Mouse (Mus musculus) frontal cortex, postnatal 25 days (tissue): ENCODE measurements around the gene Zcwpw1.
A peak's percentile ranks its signal among the peaks of the same experiment; 100 is the strongest.

Experiments
- DNase-seq, 2 experiments: peaks; one replicate each; pipeline ENCODE4 v3.0.0; 2022; ENCODE audit warnings: low spot score in 2 of 2

The Zcwpw1 gene

DNA sequence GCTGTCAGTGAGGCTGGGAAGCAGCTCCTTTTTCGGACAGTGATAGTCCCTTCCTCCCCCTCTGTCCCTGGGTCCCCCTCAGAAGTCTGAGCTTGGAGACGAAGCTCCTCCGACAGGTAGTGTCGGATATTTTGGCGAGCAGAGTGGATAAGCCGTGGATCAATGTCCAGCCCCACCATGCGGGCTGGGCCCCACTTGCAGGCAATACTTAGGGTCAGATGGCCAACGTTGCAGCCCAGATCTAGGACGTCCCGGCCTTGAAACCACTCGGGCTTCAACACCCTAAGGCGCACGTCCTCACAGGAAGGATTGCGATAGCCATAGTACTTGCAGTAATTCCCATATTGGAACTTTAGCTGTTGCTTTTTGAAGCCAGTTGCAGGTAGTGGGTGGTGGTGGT is 3.1 kb upstream of the Zcwpw1 start:
- DNase-seq, result no peak

DNA sequence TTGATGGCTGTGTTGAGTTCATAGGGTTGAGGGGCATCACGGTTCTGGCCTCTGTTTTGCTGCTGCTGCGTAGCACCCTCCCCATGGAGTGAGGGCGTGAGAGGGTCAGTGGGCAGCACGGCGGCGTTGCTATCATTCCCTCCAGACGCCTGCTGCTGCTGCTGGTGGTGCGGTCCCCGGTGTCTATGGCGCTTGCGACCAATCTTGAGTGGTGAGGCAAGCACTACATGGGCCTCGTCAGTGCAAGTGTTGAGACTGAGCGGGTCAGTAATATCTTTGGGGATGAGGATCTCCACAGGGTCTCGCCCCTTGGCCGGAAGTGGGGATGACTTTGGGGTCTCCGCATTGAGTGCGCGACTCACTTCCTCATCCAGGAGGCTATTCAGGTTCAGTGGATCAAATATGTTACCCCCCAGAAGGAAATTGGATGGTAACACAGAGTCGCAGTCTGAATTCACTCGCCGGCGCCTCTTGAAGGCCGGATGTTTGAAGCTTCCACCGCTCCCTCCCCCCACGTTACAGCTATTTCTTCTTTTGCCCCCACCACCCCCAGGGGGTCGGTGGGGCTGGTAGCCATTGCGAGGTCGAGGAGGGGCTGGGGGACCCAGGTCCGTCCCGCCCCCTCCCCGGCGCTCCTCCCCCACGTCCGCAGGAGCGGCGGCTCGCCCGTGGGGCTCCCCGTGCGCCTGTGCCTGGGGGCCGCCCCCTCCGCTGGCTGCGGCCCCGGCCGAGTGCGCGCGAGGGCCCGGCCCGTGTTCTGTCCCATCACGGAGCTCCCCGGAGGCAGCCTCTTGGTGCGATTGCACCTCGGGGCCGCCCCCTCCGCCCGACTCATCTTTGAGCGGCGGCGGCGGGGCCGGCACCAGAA is 2.2 kb upstream of the Zcwpw1 start:
- DNase-seq, result no peak

GRCm38 (mm10) chr5:137786109-137786942 is 1.3 kb upstream of the Zcwpw1 start:
- peak; percentile 98 for DNase-seq

- DNase-seq, result peak in 1 of 2 experiments; percentile 6
Measured at GRCm38 (mm10) chr5:137788171-137788570, 573 bp downstream of the Zcwpw1 start.

DNA sequence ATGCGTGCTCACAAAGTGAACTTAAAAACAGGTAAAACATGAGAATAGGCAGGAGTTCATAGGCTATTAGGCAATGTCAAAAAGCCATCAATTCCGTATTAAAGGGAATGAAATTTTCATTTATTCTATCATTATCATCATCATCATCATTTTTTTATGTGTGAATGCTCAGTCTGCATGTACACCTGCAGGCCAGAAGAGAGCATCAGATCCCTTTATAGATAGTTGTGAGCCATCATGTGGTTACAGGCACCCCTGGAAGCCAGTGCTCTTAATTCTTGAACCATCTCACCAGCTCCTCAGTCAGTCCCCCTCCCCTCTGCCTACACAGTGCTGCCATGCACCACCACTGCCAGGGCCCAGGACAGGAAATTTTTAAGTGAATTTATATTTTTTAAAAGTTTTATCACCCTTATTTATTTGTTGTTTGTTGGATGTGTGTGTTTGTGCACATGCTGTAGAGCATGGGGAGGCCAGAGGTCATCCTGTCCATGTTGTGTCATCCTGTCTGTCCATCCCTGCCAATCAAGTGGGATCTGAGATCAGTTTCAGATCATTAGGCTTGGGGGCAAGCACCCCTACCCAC is 1.4 kb downstream of the Zcwpw1 start:
- DNase-seq, result no peak

DNA sequence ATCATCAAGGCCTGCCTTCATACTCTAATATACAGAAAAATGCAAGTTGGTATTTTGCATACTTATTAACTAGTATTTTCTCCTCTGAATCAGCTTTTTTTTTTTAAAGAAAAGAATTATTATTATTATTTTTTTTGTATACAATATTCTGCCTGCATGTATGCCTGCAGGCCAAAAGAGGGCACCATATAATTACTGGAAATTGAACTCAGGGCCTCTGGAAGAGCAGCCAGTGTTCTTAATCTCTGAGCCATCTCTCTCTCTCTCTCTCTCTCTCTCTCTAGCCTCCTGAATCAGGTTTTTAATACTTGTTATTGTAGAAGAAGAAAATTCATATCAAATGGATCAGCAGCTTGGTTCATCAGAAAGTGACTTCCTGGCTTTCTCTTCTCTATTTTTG is 4.0 kb downstream of the Zcwpw1 start:
- DNase-seq, result no peak

DNA sequence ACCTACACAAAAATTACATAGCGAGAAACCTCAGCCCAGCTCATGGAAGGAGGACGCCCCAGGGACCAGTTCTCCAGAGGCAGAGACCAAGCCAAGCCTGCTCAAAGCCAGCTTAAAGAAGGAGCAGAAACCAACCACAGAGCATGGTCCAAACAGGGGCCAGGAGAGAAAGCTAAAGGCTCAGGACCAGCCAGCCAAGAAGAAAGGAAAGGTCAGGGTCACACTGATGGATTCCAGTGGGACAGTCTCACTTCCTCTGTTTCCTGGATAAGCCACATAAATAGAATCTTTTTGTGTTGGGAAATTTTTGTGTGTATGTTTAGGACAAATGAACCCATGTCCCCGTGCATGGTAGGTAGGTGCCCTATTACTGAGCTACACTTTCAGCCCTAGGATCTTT is 9.0 kb downstream of the Zcwpw1 start:
- DNase-seq, result no peak

GRCm38 (mm10) chr5:137800917-137801316 is 13.3 kb downstream of the Zcwpw1 start:
- no peak for DNase-seq

- no peak for DNase-seq
Measured at GRCm38 (mm10) chr5:137806158-137806557, 18.6 kb downstream of the Zcwpw1 start.

DNA sequence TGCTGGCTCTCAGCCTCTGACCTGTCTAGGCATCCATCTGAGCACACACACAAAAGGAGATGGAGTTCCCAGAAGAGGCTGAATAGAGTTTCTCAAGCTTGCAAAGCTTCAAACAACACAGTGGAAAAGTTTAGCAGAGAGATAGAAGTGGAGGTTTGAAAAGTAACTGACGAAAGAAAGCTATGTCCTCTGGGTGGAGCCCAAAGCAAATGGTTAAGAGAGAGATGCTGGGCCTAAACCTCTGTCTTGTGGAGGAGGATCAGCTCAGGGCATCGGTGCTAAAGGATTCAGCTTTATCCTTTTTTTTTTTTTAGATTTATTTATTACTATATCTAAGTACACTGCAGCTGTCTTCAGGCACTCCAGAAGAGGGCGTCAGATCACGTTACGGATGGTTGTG is 20.7 kb downstream of the Zcwpw1 start:
- no peak for DNase-seq

DNA sequence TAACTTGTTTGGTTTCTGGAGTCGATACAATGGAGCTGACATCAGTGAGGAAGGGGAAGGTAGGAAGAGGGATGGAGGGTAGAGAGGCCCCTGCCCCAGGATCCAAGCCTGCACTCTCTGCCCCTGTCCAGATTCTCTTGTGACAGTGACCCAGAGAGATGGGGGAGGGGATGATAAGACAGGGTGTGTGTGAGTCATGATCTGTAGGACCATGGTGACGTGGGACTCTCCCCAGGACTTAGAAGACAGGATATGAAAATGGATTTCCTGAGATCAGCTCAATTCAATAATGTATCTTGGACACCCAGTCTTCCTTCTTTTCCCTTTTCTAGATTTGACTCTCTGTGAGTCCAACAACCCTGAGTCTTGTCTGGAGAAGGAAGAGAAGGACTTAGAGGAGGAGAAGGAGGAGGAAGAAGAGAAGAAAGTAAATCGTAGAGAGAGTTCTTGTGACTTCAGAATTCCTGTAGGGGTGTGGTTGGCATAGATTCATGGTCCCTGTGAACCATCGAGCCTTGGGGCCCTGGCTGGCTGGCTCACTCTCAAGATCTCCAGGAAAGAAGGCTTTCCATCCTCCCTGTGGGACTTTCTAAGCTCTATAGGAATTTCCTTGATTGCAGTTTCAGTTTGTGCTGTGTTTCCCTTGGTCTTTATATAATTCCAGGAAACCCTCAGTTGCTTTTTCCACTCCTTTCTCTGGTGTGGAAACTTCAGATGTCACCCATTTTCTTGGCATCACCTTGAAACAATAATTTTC is 30.0 kb downstream of the Zcwpw1 start:
- no peak for DNase-seq

DNA sequence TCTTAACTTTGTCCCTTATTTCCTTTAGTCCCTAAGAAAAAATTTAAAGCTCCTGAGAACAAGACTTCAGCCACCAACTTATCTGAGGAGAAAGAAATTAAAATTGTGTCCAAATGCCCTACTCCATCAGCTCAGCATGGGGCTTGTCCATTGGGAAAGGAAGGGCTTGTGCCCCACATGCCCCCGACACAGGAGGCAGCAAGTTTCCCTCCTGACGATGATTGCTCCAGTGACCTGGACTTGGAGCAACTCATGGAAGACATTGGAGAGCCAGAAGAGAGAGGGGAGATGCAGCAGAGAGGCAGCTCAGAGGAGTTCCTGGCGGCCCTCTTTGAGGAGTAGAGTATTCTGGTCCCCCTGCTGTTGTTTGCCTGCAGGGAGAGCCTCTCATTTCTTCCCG is 34.5 kb downstream of the Zcwpw1 start:
- no peak for DNase-seq

DNA sequence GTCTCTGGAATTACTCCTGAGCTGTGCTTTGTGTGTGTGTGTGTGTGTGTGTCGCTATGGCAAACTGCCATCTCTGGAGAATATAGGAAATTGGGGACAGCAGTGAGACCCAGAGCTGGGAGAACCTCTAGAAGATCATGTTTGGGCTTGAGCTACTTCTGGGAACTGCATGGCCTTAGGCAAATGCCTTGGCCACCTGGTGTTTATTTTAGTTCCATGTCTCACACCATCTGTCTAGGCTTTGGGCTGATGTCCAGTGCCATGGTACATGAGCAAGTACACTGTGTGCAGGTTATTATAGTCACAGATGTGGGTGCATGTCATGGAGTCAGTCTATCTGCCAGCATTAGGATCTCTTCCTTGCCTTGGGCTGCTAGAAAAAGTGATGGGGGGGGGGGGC is 35.0 kb downstream of the Zcwpw1 start:
- DNase-seq, result no peak

DNA sequence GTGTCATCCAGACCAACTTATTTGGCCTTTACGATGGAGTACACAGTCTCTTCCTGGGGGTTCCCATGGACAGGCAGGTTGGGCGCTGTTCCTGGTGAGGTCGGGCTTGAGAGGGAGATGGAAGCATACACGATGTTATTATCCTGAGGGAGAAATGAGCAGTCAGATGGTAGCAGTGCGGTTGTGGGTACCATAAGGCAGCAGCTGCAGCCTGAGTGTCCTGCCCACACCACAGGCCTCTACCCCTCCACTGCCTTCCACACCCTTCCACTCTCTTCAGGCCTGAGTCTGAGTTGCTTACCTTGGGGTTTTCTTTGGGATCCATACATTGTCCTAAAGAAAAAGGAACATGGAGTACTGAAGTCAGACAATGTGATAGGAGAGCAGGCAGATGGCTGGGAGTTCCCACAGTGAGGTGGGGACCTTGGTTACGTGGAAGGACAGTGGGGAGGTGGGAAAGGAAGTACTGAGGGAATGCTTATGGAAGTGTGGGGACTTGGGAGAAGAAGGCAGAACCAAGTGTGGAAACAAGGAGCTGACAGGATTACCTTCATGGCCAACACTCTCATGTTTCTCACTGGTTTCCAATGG is 36.0 kb downstream of the Zcwpw1 start:
- DNase-seq, result no peak

DNA sequence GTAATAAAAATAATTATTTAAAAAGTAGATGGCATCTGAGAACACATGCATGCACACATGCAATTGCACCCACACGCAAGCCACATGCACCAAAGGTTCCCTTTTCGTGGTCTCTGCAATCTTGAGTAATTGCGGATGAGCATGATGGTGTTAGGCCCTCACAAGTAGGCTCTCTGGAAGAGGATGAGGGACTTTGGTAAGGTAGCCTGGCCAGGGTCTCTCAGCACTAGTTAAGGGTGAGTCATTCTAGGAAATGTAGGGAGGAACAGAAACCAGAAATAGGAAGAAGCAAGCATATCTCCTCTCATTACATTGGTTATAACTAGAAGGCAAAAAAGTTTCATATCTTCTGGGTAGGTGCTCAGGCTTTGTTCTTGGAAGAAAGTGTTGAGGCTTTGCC is 37.4 kb downstream of the Zcwpw1 start:
- no peak for DNase-seq

GRCm38 (mm10) chr5:137825971-137826370 is 38.4 kb downstream of the Zcwpw1 start:
- no peak for DNase-seq

- DNase-seq, result no peak
Measured at GRCm38 (mm10) chr5:137826421-137826820, 38.8 kb downstream of the Zcwpw1 start.

DNA sequence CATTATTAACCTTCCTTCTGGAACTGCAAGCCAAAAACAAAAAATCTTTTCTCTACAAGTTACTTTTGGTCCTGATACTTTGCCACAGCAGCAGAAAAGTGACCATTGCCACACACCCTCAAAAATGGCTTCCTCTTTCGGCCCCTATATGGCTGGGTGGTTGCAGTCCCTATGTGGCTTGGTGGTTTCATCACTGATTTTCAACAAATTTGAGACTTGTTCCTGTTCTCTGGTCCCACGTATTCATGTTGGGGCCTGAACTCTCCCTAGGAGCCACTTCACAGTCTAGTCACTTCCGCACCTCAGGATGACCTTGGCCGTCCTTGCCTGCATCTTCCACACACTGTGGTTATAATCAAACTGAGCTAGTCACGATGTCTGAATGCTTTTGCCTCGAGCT is 41.1 kb downstream of the Zcwpw1 start:
- DNase-seq, result no peak

DNA sequence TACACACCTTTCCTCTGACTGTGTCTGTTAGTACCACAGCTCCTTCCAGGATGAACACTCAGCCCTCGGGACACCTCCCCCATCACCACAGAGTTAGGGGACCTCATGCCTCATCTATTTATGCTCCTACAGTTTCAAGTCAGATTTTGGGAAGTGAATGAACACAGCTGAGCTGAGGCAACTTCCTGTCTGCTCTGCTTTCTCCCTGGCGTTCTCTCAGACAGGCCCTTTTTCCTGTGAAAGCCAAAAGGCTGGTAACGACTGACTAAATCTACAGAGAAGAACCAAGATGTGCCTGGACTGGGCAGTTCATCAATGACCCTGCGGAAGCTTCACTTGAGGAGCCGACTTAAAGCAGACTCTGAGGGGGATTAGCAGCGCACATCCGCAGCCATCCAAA is 42.6 kb downstream of the Zcwpw1 start:
- no peak for DNase-seq

GRCm38 (mm10) chr5:137831106-137831505 is 43.5 kb downstream of the Zcwpw1 start:
- no peak for DNase-seq

DNA sequence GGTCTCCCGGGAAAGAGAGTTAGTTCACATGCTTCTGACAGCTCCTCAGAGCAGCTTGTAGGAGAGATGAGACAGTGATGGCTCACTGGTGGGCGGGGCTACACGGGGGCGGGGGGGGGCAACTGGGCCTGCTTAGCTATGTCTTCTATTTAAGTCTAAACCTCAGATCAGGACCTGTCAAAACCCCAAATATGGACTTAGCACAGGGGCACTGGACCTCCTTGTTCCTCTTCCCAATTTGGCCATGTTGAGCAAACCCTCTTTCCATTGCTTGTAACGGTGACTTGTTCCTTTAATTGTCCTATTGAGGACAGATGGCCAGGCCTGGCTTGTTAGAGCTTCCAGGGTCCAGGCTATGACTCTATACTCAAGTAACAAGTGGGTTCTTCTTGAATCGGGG is 43.9 kb downstream of the Zcwpw1 start:
- no peak for DNase-seq
